Mouse (Mus musculus): ENCODE results near the gene Babam2.

Babam2 gene

DNA sequence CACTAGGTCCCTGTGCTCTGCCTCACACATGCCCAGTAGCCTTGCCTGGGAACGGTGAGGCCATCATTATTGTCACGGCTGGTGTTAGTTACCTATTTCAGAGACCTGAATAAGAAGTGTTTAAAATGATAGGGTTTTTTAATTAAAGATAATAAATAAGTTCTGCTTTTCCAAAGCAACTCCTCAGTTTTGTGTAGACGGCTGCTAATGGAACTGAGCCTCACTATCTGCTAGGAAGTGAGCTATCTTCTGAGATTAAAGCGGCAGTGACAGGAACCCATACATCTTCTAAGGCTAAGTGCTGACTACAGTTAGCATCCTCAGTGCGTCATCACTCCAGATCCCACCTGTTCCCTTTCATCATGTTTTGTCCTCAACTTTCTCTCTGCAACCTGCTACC lies 284.6 kb downstream of the Babam2 start:
- intact Hi-C loops (cut with DNase I) = no loop called here

DNA sequence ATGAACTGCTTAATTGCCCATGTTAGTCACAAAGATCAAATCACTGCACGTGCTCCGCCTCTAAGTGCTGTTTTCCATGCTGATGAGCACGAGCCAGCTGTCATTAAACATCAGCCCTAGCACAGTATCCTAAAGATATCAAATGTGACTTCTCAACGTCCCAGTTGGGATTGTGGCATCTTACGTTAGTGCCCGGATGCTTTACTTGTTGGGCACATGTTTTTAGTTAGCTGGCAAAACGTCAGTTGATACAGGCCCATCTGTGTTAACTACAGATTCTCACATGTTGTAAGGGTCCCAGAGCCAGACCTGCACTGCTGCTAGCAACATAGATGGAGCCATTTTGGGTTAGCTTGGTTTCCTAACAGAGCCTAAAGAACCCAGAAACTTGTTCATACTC lies 285.7 kb downstream of the Babam2 start:
- intact Hi-C loops (cut with DNase I) = no loop called here

DNA sequence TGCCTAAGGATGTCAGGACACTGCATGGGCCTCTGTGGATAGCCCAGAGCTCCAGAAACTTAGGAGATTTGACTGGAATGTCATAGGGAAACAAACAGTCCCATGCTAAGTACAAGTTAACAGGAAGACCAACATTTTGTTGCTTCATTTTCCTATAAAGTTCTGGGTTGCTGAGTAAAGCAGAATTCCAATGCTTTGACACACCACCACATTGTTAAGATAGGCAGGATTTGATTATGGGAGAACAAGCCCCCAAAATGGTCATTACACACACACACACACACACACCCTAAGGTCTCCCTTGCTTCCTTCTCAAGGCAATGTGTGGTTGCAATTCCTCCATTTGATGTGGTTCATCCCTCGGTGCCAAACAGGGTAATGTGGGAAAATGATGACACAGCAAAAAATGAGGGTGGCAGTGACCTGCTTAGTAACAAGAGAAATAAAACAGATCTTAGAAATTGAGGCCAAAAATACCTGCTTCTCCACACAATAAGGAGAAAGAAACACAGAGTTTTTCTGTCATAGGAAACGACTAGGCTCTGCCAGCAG lies 286.4 kb downstream of the Babam2 start:
- intact Hi-C loops (cut with DNase I) = no loop called here

DNA sequence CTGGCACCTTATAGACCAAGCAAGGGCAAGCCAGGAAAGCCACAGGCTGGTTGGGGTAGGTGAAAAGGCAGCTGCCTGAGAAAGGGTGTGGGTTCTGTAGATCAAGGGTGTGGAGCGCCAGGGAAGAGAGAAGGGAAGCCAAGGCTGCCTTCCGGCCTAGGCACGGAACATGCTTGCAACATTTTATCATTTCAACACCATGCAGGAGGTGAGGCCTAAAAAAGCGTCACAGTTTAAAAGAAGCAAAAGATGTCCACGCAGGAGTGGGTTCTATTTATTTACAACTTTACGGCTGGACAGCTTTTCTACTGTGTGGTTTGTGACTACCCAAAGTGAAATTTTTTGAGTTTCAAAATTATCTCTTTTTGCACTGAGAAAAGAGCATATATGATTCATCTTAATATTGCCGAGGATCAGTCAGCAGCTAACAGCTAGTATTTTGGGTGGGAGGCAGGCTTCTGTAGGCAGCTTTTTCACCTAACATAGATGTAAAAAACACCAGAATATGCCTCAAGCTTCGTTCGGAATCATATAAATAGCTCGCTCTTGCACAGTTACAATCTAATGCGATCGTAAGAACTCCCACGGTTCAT lies 287.0 kb downstream of the Babam2 start:
- intact Hi-C loops (cut with DNase I) = no loop called here

DNA sequence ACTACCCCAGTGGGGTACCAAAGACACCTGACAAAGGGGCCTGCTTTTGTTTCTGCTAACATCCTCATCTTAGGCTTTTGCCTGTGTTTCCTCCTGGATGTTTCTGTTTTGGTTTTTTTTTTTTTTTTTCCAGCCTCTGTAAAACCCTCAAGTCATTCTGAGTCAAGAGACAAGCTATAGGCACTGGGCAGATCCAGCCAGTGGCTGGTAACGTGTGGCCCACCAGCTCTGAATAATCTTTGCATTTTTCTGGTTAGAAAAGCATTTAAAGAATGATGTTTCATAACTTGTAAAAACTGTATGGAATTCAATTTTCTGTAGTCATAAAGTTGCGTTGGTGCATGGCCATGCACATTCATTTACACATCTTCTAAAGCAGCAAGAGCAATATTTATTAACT lies 287.5 kb downstream of the Babam2 start:
- intact Hi-C loops (cut with DNase I) = no loop called here

DNA sequence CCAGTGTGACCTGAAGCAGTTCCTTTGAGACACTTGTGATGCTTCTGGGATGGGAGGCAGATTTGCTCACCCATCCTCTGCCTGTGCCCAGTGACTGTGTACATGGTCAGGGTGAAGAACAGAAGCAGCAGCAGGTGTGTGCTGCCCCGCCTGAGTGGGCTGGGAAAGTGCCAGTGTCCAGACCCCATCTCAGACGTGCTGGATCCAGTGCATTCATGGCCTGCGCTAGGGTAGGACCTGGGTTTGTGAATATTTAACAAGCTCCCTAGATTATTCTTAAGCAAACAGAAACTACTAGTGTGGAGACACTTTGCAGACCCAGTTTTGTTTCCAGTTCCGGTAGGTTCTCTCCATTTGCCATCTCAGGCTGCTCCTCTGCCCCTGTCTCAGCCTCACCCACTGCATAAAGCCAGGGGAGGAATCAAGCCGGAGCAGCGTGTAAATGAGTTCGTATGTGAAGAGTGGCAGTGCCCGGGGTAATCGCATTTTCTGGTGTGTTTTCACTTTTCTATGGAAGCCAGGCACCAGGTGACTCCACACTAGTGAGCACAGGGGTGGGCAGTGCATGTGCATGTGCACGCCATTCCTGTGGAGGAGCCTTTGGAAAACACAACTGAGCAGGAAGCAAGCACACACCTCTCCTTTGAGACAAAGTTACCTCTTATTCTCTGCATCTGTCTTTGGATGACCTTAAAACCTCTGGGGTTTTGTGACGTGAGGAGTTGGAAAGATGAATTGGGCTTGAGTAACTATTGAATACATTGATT lies 290.2 kb downstream of the Babam2 start:
- intact Hi-C loops (cut with DNase I) = no loop called here

DNA sequence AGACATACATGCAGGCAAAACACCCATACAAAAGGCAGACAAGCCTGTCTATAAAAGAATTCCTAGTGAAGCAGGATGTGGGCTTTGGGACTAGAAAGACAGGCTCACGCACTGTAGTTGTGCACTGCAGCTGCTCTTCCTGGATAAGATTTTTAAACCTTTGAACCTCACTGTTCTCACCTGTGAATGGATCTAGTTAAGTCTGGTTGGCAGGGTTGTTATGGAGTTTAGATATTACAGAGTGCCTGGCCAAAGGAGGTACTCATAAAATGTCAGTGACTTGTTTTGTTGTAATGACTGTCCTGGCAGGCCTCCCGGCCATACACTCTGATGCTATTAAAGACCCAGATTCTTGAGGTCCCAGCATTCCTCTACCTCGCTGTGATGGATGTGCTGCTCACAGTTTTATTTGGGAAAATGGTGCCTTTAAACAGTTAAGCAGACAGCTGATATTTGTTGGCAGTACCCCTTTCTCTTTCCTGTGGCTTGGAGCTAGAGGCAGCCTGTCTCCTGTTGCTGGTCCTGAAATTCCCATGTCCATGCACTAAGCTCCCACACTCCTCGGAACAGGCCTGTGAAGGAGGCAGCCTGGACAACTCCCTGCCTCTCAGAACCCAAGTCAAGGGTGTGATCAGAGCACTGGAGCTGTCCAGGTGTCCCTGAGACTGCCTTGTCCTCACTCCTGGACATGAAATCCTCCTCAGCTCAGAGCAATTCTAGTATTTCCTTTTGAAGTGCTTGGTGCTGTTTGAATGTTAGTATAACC lies 299.9 kb downstream of the Babam2 start:
- intact Hi-C loops (cut with DNase I) = no loop called here

DNA sequence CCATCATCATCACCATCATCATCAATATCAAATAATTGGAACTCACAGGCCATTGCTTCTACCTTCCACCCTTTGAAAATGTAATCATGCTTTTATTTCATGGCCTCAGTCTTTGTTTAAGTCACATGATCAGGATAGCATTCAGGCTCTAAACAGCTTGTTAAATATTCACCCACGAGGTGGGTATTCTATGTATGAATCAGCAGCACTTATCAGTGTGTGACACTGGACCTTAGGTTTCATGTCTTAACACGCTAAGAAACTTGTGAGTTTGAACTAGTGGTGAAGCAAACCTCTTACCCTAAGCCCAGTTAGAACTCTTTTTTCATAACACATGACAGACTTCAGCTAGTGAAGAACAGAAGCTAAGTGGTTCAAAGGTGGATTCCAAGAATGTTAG lies 301.3 kb downstream of the Babam2 start:
- intact Hi-C loops (cut with DNase I) = no loop called here

DNA sequence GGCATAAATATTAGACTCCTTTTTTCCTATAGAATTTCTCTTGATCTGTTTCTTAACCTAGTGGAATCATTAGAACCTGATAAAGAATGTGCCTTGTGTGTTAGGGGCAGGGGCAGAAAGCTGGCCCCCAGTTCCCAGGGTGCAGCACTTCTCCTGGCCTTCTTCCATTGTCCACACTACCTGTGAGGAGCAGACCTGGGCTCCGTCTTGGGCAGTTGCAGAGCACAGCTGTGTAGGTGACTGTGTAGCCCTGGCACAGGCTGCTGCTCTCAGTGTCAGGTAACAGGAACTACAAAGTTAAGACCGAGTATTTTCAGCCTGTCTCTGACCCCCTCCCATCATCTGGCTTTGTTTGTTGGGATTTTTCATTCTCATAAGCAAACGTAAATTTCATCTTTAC lies 302.6 kb downstream of the Babam2 start:
- intact Hi-C loops (cut with DNase I) = loop anchor here (10.0 kb wide), 1 partner anchor 135 kb away; the partner anchor contains the start of gene Fosl2

DNA sequence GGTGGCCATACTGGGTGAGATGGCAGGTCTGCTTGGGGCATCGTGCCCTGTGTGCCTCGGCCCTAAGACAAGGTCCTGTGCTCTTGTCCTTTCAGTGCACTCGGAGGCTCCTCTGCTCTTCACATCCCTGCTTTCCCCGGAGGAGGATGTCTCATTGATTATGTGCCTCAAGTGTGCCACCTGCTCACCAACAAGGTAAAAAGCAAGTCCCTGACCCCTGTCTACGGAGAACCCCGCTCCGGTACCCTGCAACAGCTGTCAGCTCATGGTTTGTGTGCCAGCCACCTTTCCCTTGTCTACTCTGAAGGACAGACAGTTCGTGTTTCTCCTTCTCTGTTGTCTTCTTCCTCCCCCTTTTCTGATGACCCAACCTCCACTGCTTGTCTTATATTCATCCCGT lies 303.8 kb downstream of the Babam2 start:
- intact Hi-C loops (cut with DNase I) = loop anchor here (10.0 kb wide), 1 partner anchor 134 kb away; the partner anchor contains the start of gene Fosl2

DNA sequence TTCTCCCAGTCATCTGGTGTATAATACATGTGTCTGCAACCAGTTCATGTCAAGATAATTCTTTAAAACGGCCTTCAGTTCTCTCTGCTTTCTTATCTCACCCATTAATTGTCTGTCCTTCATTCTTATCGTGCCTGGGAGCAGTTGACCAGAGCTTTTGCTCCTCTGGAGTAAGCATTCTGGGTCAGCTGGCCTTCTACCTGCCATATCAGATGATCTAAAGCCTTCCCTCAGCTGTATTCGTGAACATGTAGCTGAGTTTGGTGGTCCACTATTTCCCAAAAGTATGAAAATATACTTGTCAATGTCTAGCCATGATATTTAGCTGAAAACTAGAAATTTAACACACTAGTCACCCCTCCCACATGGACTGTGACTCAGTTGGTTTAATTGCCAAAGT lies 304.3 kb downstream of the Babam2 start:
- intact Hi-C loops (cut with DNase I) = loop anchor here (10.0 kb wide), 1 partner anchor 133 kb away; the partner anchor contains the start of gene Fosl2

DNA sequence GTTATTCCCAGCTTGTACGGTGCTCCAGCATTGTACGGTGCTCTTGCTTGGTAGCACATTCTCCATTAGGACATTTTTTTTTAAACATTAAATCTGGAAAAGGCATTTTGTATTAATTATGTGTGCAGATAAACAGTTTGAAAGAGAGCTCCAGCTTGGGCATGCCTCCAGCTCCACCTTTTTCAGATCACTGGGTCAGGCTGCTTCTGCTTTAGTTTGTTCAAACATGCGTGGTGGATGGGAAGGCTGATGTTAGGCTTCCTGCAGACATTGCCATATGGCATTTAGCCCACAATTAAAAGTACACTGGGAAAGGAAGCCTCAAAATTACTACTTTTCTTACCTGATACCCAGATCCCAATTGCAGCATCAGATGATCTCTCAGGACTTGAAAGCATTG lies 310.9 kb downstream of the Babam2 start:
- intact Hi-C loops (cut with DNase I) = loop anchor here (10.0 kb wide), 1 partner anchor 126 kb away; the partner anchor contains the start of gene Fosl2

DNA sequence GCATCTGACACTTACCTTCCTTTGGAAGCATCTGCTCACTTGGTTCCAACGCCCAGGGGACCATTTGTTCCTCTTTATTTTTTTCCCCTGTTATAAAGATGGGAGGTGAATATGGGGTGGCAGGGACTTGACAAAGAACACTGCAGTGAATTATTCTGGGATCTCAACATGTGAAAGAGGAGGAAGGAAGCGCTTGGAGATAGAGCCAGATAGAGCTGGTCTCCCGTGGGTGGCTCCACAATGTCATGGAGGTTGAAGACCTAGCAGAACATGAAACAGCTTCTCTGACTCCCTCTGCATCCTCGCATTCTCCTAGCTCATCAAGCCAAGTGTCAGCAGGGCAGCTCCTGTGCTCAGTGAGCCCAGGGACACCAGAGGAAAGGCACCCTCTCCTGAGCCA lies 312.6 kb downstream of the Babam2 start:
- intact Hi-C loops (cut with DNase I) = no loop called here

DNA sequence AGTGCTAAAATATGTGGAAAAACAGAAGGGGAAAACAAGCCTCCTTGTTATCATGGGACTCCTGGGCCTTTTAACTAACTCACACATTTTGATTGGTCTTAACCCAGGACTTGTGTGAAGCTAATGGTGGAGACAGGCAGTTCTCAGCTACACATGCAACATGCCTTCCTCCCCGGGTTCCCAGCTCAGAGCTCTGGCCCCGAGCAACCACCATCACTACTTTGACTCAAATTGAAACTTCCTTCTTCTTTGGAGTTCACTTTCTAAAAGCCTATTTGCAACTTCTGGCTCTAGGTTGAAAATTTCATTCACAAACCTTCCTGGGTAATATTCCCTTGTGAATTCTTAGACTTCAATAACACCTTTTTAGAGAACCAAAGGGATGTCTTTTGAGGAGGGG lies 315.6 kb downstream of the Babam2 start:
- intact Hi-C loops (cut with DNase I) = no loop called here

DNA sequence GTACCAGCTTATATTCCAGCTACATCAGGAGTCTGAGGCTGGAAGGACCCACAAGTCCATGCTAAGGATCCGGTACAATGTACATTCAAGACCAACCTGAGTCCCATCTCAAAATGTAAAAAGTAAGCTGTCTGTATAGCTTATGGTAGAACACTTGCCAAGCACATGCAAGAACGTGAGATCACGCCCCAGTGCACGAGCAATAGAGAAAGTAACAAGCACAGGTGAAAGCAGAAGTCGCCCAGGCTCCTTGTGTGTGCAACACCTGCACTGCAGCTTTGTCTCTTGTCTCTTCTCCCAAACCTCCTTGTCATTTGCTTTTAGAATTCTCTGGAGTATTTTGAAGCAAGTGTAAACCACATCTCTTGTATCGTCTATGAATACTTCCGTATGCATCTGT lies 317.3 kb downstream of the Babam2 start:
- intact Hi-C loops (cut with DNase I) = no loop called here

DNA sequence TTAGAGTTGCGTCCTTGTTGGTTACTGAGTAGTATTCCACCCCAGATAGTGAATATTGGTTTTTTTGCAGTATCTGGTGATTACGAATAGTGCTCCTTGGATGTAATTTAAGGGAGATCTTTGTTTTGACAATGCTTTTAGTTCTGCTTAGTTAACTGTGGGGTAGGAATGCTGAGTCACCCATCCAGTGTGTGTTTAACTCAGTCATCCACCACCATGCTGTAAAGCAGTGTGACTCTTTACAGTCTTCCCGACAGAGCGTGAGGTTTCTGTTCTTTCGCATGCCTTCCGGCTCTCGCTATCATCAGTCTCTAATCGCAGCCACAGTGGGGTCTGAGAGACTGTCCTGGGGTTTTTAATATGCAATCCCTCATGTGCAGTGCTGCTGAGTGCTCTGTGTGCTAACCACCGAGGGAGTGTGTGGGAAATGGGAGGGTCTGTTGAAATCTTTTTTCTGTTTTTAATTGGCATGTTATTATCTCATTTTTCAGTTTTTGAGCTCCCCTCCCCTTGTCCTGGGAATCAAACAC lies 318.5 kb downstream of the Babam2 start:
- intact Hi-C loops (cut with DNase I) = no loop called here

DNA sequence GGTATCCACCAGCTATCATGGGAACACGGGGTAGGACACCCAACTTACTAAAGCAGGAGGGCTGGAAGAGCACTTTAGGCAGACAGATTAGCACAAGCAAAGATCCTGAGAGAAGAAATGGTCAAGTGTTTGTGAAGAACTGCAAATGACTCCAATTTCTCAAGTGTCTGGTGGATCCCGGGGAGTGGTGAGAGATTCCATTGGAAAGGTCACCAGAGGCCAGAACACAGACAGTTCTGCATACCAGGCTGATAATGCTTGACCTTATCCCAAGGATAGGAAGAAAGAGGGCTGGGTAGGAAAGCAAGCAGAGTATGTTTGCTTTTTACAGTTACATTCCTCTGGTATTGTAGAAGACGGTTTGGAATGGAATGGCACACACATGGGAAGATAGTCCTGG lies 320.2 kb downstream of the Babam2 start:
- intact Hi-C loops (cut with DNase I) = no loop called here

DNA sequence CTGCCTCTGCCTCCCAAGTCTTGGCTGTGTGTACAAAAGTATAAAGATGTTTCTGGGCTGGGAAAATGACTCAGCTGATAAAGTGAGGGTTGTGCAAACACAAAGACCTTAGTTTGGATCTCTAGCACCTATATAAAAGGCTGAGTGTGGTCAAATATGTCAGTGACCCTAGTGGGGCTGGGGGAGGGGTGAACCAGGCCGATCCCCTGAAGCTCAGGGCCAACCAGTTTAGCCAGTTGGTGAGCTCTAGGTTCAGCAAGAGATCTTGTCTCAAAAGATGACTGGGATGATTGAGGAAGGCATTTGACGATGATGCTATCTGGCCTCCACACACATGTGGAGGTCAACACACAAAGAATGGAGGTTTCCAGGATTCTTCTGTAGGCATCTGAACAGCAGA lies 320.8 kb downstream of the Babam2 start:
- intact Hi-C loops (cut with DNase I) = no loop called here

DNA sequence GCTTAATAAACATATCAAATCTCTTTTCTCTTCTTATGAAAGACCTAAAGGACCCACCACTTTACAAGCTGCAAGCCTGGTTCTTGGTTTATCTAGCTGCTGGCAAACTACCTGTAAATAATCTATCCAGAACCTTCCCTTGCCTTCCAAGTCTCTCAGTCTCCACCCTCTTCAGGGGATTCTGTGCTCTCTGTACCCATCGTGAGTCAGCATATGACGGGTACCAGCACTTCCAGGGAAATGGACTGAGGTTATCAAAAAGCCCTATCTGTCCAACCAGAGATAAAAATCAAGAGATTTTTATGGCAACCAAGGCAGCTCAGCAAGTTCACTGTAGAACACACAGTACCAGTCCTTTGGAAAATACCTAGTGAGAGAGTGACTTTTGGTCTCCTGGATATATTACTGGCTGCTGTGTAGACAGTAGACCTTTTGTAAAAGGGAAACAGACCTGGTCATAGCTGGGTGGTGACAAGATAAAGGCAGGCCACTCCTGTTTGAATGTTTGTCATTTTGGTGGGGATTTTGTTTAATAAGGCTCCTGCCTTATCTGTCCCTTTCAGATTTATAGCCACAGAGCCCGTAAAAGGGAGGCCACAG lies 332.4 kb downstream of the Babam2 start:
- intact Hi-C loops (cut with DNase I) = no loop called here

DNA sequence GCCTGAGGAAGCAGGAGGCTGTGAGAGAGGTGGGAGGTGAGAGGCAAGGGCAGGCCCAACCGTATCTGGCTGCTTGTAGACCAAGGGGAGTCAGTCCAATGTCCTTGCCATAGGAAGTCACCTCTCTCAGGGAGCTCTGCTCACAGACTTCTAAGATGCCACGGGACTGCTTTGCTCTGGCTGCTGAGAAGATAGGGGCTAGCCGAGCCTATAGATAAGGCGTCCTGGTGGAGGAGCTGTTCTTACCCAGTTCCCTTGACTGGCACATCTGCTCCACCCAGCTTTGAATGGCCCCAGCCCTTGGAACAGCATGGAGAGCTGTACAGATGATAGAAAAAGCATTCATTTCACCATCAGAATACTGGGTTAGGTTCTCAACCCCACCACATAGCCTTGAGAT lies 335.7 kb downstream of the Babam2 start:
- intact Hi-C loops (cut with DNase I) = no loop called here

DNA sequence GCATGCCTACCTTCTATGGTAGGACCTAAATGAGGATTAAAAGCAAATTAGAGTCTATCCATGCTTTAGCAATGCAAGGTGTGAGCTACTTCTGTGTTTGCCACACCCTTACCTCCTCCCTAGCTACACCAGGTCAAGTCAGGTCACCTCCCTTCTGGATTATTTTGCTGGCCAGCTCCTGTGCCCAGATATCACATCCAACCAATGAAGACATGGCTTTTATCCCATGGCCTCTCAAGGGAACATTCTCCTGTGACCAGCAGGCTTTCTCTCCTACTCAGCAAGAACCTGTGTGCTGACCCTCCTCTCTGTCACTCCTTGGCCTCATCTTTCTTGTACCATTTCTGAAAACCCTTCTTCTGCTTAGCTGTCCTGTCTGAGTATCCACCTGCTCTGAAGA lies 336.1 kb downstream of the Babam2 start:
- intact Hi-C loops (cut with DNase I) = no loop called here
